Mouse (Mus musculus): Measurements from ENCODE around the gene Mid1. TPM values are rescaled to one million over a fixed set of nuclear protein-coding genes. Genes with fewer than 3 reads are reported as not detected.

Mid1 gene
- total RNA-seq, 1 experiment: 201 TPM

DNA sequence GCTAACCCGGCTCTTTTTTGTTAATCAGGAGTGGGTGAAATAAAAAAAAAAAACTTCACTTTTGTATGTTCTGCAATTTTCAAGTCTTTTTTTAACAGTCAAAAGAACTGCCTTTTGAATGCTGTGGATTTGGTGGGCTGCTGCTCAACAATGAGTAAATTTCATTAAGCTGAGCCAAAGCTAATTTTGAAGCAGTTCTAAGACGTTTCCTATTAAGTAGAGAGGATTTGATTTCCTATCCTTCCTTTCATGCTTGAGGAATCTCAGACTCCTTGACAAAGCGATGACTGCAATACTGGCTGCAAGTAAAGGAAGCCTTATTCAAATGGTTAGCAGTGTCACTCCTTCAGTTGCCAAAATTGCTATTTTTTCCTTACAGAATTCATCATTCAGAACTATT is 161.2 kb downstream of the Mid1 start:
- Histone ChIP-seq H3K4me1 (ENCODE audit: control insufficient read depth in 2 of 2, insufficient read depth in 2 of 2, low read length in 2 of 2, poor library complexity in 1 of 2) (no peaks in the 10 kb centered on the region), H3K9me3 (ENCODE audit: control insufficient read depth, insufficient read depth, low read depth, low read length) (no peaks in the 10 kb centered on the region), H3K9ac (ENCODE audit: insufficient read depth, low read depth, low read length, poor library complexity, severe bottlenecking) (no peak overlapping the region), H3K36me3 (ENCODE audit: control insufficient read depth, insufficient read depth, low read length, poor library complexity, severe bottlenecking) (no peaks in the 10 kb centered on the region), H3K27ac (ENCODE audit: insufficient read depth, low read depth, low read length, poor library complexity, severe bottlenecking) (no peak overlapping the region), H3K4me3 (ENCODE audit: insufficient read depth in 1 of 2, low read depth in 1 of 2, low read length in 2 of 2, poor library complexity in 1 of 2, severe bottlenecking in 1 of 2) (no peak overlapping the region)
- TF ChIP-seq MAFK (IDR thresholded peaks at IDR 0.05; ENCODE audit: insufficient read depth, low read depth, low read length) (no peak), HCFC1 (IDR thresholded peaks at IDR 0.05; ENCODE audit: borderline replicate concordance, insufficient read depth, low read length) (no peak)
- no peak for DNase-seq (ENCODE audit: low read depth, low spot score)
- in situ Hi-C loops (cut with MboI; ENCODE audit: low sequenced_read_pairs in 2 of 2, unreplicated experiment in 2 of 2): no loop called here

DNA sequence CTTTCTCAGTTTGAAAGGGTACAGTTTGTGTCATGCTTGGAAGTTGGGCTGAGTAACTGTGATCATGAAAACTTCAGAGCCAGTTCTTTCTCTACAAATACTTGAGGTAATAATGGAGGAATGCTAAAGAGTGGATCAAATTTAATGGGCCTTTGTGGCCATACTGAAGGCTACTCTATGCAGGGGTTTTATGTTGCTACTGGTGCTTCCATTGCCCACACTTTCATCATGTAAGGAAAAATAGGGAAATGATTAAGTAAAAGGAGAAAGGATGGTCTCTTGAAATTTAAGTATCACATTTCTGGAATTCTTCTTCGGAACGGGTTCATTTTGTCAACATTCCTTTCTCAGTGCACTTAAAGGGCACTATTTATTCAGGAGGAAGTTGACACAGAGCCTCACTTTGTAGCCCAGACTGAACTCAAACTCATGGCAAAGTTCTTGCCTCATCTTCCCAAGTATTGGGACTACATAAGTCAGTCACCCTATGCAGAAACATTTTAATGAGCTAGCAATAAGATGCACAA is 176.3 kb downstream of the Mid1 start:
- Histone ChIP-seq H3K9ac (ENCODE audit: insufficient read depth, low read depth, low read length, poor library complexity, severe bottlenecking) (no peak overlapping the region), H3K27ac (ENCODE audit: insufficient read depth, low read depth, low read length, poor library complexity, severe bottlenecking) (no peak overlapping the region), H3K36me3 (ENCODE audit: control insufficient read depth, insufficient read depth, low read length, poor library complexity, severe bottlenecking) (no peaks in the 10 kb centered on the region), H3K4me1 (ENCODE audit: control insufficient read depth in 2 of 2, insufficient read depth in 2 of 2, low read length in 2 of 2, poor library complexity in 1 of 2) (no peaks in the 10 kb centered on the region; a peak in 1 of 4 replicates), H3K9me3 (ENCODE audit: control insufficient read depth, insufficient read depth, low read depth, low read length) (no peaks in the 10 kb centered on the region), H3K4me3 (ENCODE audit: insufficient read depth in 1 of 2, low read depth in 1 of 2, low read length in 2 of 2, poor library complexity in 1 of 2, severe bottlenecking in 1 of 2) (no peak overlapping the region)
- TF ChIP-seq CHD2 (IDR thresholded peaks at IDR 0.05; ENCODE audit: low read depth, low read length) (no peak), MAFK (IDR thresholded peaks at IDR 0.05; ENCODE audit: insufficient read depth, low read depth, low read length) (no peak), ZC3H11A (IDR thresholded peaks at IDR 0.05; ENCODE audit: borderline replicate concordance, low read depth, low read length) (no peak), ZNF384 (IDR thresholded peaks at IDR 0.05; ENCODE audit: low read depth, low read length) (no peak), HCFC1 (IDR thresholded peaks at IDR 0.05; ENCODE audit: borderline replicate concordance, insufficient read depth, low read length) (no peak)
- in situ Hi-C loops (cut with MboI; ENCODE audit: low sequenced_read_pairs in 2 of 2, unreplicated experiment in 2 of 2): no loop called here
- DNase-seq (ENCODE audit: low read depth, low spot score): no peak

DNA sequence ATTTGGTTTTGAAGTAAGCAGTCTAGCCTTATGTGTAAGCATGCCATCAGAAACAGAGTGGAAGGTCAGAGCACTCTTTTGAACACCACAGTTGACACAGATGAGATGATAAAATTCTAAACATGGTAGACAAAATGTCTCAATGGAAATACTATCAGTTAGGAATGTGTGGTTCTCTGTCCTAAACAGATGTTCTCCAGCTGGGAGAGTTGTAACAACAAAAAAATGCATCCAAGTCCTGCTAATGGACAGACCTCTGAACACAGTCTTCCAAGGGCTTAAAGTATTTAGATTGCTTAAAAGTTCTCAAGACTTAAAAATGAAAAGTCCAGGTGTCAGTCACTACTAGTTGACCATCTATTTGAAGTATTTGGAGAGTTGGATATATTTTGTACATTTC is 177.4 kb downstream of the Mid1 start:
- no peak overlapping the region for H3K27ac ChIP-seq (ENCODE audit: insufficient read depth, low read depth, low read length, poor library complexity, severe bottlenecking)
- no peak overlapping the region for H3K9ac ChIP-seq (ENCODE audit: insufficient read depth, low read depth, low read length, poor library complexity, severe bottlenecking)
- no peaks in the 10 kb centered on the region for H3K36me3 ChIP-seq (ENCODE audit: control insufficient read depth, insufficient read depth, low read length, poor library complexity, severe bottlenecking)
- no peaks in the 10 kb centered on the region for H3K9me3 ChIP-seq (ENCODE audit: control insufficient read depth, insufficient read depth, low read depth, low read length)
- in situ Hi-C loops (cut with MboI; ENCODE audit: low sequenced_read_pairs in 2 of 2, unreplicated experiment in 2 of 2): no loop called here
- DNase-seq (ENCODE audit: low read depth, low spot score): no peak
- no peak overlapping the region for H3K4me3 ChIP-seq (ENCODE audit: insufficient read depth in 1 of 2, low read depth in 1 of 2, low read length in 2 of 2, poor library complexity in 1 of 2, severe bottlenecking in 1 of 2)
- TF ChIP-seq ZNF384 (IDR thresholded peaks at IDR 0.05; ENCODE audit: low read depth, low read length) (no peak), CHD2 (IDR thresholded peaks at IDR 0.05; ENCODE audit: low read depth, low read length) (no peak), HCFC1 (IDR thresholded peaks at IDR 0.05; ENCODE audit: borderline replicate concordance, insufficient read depth, low read length) (no peak), ZC3H11A (IDR thresholded peaks at IDR 0.05; ENCODE audit: borderline replicate concordance, low read depth, low read length) (no peak), MAFK (IDR thresholded peaks at IDR 0.05; ENCODE audit: insufficient read depth, low read depth, low read length) (no peak)
- H3K4me1 ChIP-seq (ENCODE audit: control insufficient read depth in 2 of 2, insufficient read depth in 2 of 2, low read length in 2 of 2, poor library complexity in 1 of 2): no peaks in the 10 kb centered on the region; a peak in 1 of 4 replicates

DNA sequence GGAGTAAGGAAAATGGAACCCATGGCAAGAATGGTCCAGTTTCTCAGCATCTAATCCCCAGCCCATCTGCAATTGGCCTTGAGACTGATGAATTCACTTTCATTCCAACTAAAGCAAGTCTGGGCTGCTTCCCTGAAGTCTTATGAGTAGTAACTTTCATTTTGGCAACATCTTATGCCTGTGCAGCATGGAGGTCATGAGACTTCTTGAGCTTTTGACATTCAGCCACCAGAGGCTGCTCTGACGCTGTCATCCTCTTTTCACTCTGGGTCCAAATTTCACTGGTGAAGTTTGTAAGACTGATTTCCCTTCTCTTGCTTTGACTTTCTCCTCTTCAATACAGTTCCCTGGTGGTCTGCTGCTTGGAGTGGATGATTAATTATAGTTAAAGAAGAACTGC is 177.8 kb downstream of the Mid1 start:
- H3K4me3 ChIP-seq (ENCODE audit: insufficient read depth in 1 of 2, low read depth in 1 of 2, low read length in 2 of 2, poor library complexity in 1 of 2, severe bottlenecking in 1 of 2): no peak overlapping the region
- no peaks in the 10 kb centered on the region for H3K4me1 ChIP-seq (ENCODE audit: control insufficient read depth in 2 of 2, insufficient read depth in 2 of 2, low read length in 2 of 2, poor library complexity in 1 of 2)
- no peak for DNase-seq (ENCODE audit: low read depth, low spot score)
- H3K9ac ChIP-seq (ENCODE audit: insufficient read depth, low read depth, low read length, poor library complexity, severe bottlenecking): no peak overlapping the region
- TF ChIP-seq HCFC1 (IDR thresholded peaks at IDR 0.05; ENCODE audit: borderline replicate concordance, insufficient read depth, low read length) (no peak), MAFK (IDR thresholded peaks at IDR 0.05; ENCODE audit: insufficient read depth, low read depth, low read length) (no peak), ZNF384 (IDR thresholded peaks at IDR 0.05; ENCODE audit: low read depth, low read length) (no peak), ZC3H11A (IDR thresholded peaks at IDR 0.05; ENCODE audit: borderline replicate concordance, low read depth, low read length) (no peak), CHD2 (IDR thresholded peaks at IDR 0.05; ENCODE audit: low read depth, low read length) (no peak)
- H3K36me3 ChIP-seq (ENCODE audit: control insufficient read depth, insufficient read depth, low read length, poor library complexity, severe bottlenecking): no peaks in the 10 kb centered on the region
- no peak overlapping the region for H3K27ac ChIP-seq (ENCODE audit: insufficient read depth, low read depth, low read length, poor library complexity, severe bottlenecking)
- in situ Hi-C loops (cut with MboI; ENCODE audit: low sequenced_read_pairs in 2 of 2, unreplicated experiment in 2 of 2): no loop called here
- no peaks in the 10 kb centered on the region for H3K9me3 ChIP-seq (ENCODE audit: control insufficient read depth, insufficient read depth, low read depth, low read length)

DNA sequence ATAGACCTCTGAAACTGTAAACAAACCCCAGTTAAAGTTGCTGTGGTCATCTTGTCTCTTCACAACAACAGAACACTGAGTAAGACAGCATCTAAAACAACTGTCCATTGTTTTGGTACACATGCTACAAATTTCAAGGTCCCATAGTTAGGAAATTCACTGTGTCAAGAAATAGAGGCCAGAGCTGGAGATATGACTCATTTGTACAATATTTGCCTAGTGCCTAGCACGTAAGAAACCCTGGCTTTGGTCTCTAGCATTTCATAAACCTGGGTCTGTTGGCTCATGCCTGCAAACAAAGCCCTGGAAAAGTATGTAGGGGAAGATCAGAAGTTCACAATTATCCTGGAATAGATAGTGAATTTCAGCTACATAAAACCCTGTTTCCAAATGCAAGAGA is 178.8 kb downstream of the Mid1 start:
- Histone ChIP-seq H3K4me3 (ENCODE audit: insufficient read depth in 1 of 2, low read depth in 1 of 2, low read length in 2 of 2, poor library complexity in 1 of 2, severe bottlenecking in 1 of 2) (no peak overlapping the region), H3K4me1 (ENCODE audit: control insufficient read depth in 2 of 2, insufficient read depth in 2 of 2, low read length in 2 of 2, poor library complexity in 1 of 2) (no peaks in the 10 kb centered on the region), H3K27ac (ENCODE audit: insufficient read depth, low read depth, low read length, poor library complexity, severe bottlenecking) (no peak overlapping the region), H3K9ac (ENCODE audit: insufficient read depth, low read depth, low read length, poor library complexity, severe bottlenecking) (no peak overlapping the region), H3K36me3 (ENCODE audit: control insufficient read depth, insufficient read depth, low read length, poor library complexity, severe bottlenecking) (no peaks in the 10 kb centered on the region), H3K9me3 (ENCODE audit: control insufficient read depth, insufficient read depth, low read depth, low read length) (no peaks in the 10 kb centered on the region)
- no peak for DNase-seq (ENCODE audit: low read depth, low spot score)
- in situ Hi-C loops (cut with MboI; ENCODE audit: low sequenced_read_pairs in 2 of 2, unreplicated experiment in 2 of 2): no loop called here
- TF ChIP-seq ZNF384 (IDR thresholded peaks at IDR 0.05; ENCODE audit: low read depth, low read length): no peak
- no peak for TF ChIP-seq CHD2 (IDR thresholded peaks at IDR 0.05; ENCODE audit: low read depth, low read length)
- no peak for TF ChIP-seq ZC3H11A (IDR thresholded peaks at IDR 0.05; ENCODE audit: borderline replicate concordance, low read depth, low read length)
- no peak for TF ChIP-seq MAFK (IDR thresholded peaks at IDR 0.05; ENCODE audit: insufficient read depth, low read depth, low read length)
- no peak for TF ChIP-seq HCFC1 (IDR thresholded peaks at IDR 0.05; ENCODE audit: borderline replicate concordance, insufficient read depth, low read length)
